Mouse (Mus musculus): ENCODE measurements around the gene Ltbp2.

Ltbp2 gene

GRCm38 (mm10) chr12:84834773-84835172 is 41.6 kb downstream of the Ltbp2 start:
- DNase-seq = no peak

GRCm38 (mm10) chr12:84831648-84832047 is 44.7 kb downstream of the Ltbp2 start:
- no peak for DNase-seq

- DNase-seq = no peak
Measured at GRCm38 (mm10) chr12:84831141-84831540, 45.2 kb downstream of the Ltbp2 start.

GRCm38 (mm10) chr12:84830438-84830837 is 45.9 kb downstream of the Ltbp2 start:
- DNase-seq = no peak

GRCm38 (mm10) chr12:84829913-84830312 is 46.4 kb downstream of the Ltbp2 start:
- no peak for DNase-seq

- DNase-seq = no peak
Measured at GRCm38 (mm10) chr12:84829109-84829724, 47.1 kb downstream of the Ltbp2 start.

- DNase-seq = no peak
Measured at GRCm38 (mm10) chr12:84827384-84827933, 48.9 kb downstream of the Ltbp2 start.

GRCm38 (mm10) chr12:84824203-84824602 is 52.1 kb downstream of the Ltbp2 start:
- no peak for DNase-seq

- no peak for DNase-seq
Measured at GRCm38 (mm10) chr12:84823601-84824000, 52.7 kb downstream of the Ltbp2 start.

GRCm38 (mm10) chr12:84819236-84820168 is 56.8 kb downstream of the Ltbp2 start:
- no peak for DNase-seq

- DNase-seq = no peak
Measured at GRCm38 (mm10) chr12:84818496-84818895, 57.8 kb downstream of the Ltbp2 start.

- no peak for DNase-seq
Measured at GRCm38 (mm10) chr12:84814663-84815325, 61.5 kb downstream of the Ltbp2 start.

- no peak for DNase-seq
Measured at GRCm38 (mm10) chr12:84813773-84814172, 62.6 kb downstream of the Ltbp2 start.

- no peak for DNase-seq
Measured at GRCm38 (mm10) chr12:84812004-84812403, 64.3 kb downstream of the Ltbp2 start.

GRCm38 (mm10) chr12:84811510-84811909 is 64.8 kb downstream of the Ltbp2 start:
- DNase-seq = no peak

- DNase-seq = no peak
Measured at GRCm38 (mm10) chr12:84810810-84811209, 65.5 kb downstream of the Ltbp2 start.

- no peak for DNase-seq
Measured at GRCm38 (mm10) chr12:84809033-84809432, 67.3 kb downstream of the Ltbp2 start.

- no peak for DNase-seq
Measured at GRCm38 (mm10) chr12:84807351-84807750, 69.0 kb downstream of the Ltbp2 start.

GRCm38 (mm10) chr12:84806726-84807125 is 69.6 kb downstream of the Ltbp2 start:
- DNase-seq = no peak

GRCm38 (mm10) chr12:84806010-84806409 is 70.3 kb downstream of the Ltbp2 start:
- no peak for DNase-seq

GRCm38 (mm10) chr12:84805228-84805842 is 71.0 kb downstream of the Ltbp2 start:
- no peak for DNase-seq

- DNase-seq = no peak
Measured at GRCm38 (mm10) chr12:84802625-84803024, 73.7 kb downstream of the Ltbp2 start.
